Mouse (Mus musculus): ENCODE measurements around the gene Gosr2. TPM values are rescaled to one million over a fixed set of nuclear protein-coding genes. Genes with fewer than 3 reads are reported as not detected.

The Gosr2 gene
- 69.2 and 74.6 TPM in 2 replicates for polyA plus RNA-seq (2012; rRNA removed; ENCODE audit: low replicate concordance)

DNA sequence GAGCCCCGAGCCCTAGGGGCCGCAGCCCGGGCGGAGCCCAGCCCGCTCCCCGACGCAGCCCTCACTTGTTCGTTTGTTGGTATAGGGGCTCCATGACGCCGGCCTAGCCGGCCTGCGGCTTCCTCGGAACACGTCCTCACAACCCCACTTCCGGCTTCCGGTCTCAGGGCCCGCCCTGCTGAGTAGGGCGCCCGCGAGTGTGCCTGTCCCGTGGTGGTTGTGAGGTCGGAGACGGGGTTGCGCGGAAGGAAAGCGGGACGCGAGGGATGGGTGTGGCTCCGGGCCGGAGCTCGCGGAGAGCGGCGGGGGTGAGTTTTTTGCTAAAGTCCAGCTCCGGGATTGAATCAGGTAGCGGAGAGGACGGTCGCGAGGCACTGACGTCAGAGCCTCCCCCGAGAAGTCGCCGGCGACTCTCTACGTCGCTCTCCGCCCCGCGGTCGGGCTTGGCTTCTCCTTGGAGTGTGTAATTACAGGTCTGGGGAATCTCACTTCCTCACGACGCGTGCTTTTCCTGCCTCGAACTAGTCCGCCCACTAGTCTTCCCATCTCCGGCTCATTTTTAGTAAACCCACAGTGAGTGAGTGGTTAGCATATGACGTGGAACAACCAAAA lies at the start of gene Gosr2:
Gosr2 (minus strand) TSS at position 334 of the 612 bp plus-strand sequence.

GRCm38 (mm10) chr11:103649301-103649982 lies 48.3 kb downstream of the Gosr2 start, which contains the start of gene Rprml:
Gene Rprml, plus strand, starts transcription at chr11:103649570.

DNA sequence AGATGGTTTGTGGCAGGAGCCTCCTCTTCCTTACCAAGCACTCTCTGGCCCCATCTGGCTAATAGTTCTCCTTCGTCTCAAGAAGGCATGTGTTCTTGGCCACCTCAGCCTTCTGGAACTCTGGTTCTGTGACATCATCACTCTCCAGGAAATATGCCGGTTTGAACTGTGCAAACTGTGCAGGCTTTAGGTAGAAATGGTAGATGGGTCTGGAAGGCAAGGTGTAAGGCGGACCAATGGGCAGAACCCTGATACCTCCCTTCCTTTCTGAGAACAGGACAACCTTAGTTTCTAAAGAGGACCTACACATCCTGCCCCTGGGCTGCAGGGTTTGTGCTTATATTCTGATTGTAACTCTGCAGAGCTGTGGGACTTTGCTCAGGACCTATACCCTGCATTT lies 58.9 kb downstream of the Gosr2 start, which contains the start of gene Lyzl6:
Lyzl6 (minus strand) TSS at position 101 of the 400 bp plus-strand sequence.

Other genes starting within 250 kb of the Gosr2 start
- not detected in 2 replicates for gene Lrrc37a, start 193.3 kb downstream of the Gosr2 start, polyA plus RNA-seq (2012; rRNA removed; ENCODE audit: low replicate concordance)
- gene Gm884, start 76.8 kb downstream of the Gosr2 start, polyA plus RNA-seq (2012; rRNA removed; ENCODE audit: low replicate concordance), result not detected in 2 replicates
- not detected in 2 replicates for gene Lyzl6, start 59.0 kb downstream of the Gosr2 start, polyA plus RNA-seq (2012; rRNA removed; ENCODE audit: low replicate concordance)
- 1.3 and 6.6 TPM in 2 replicates for gene Rprml, start 48.3 kb downstream of the Gosr2 start, polyA plus RNA-seq (2012; rRNA removed; ENCODE audit: low replicate concordance)
- gene Wnt9b, start 51.9 kb upstream of the Gosr2 start, polyA plus RNA-seq (2012; rRNA removed; ENCODE audit: low replicate concordance), result 0.15 and 0.49 TPM in 2 replicates
- 1.9 and 3.0 TPM in 2 replicates for gene Wnt3, start 76.3 kb upstream of the Gosr2 start, polyA plus RNA-seq (2012; rRNA removed; ENCODE audit: low replicate concordance)